Mouse (Mus musculus) stomach, embryonic 16.5 days (tissue): ENCODE measurements around the gene Eva1a. TPM values are rescaled to one million over a fixed set of nuclear protein-coding genes. Genes with fewer than 3 reads are reported as not detected.

Experiments used
- ATAC-seq: fragments of 200-750 bp; cut with Nextera tagmentation; 2 replicates; pipeline ENCODE4 v1.8.0; 2017; ENCODE audit warnings: moderate number of reproducible peaks, moderate TSS enrichment; ENCODE audit not compliant: insufficient read depth, low FRiP score
- H3K27ac ChIP-seq: fragments of 300-500 bp; sonication (generic); 2 replicates; pipeline ENCODE4 v1.5.1; 2014; ENCODE audit warnings: low read length
- H3K27me3 ChIP-seq: fragments of 300-500 bp; sonication (generic); 2 replicates; pipeline ENCODE4 v1.6.1; 2014; ENCODE audit warnings: low read length, control low read depth, mixed read lengths; ENCODE audit not compliant: control insufficient read depth, insufficient read depth
- H3K36me3 ChIP-seq: fragments of 300-500 bp; sonication (generic); 2 replicates; pipeline ENCODE4 v1.6.1; 2014; ENCODE audit warnings: low read length; ENCODE audit not compliant: control insufficient read depth, insufficient read depth
- H3K4me1 ChIP-seq: fragments of 300-500 bp; sonication (generic); 2 replicates; pipeline ENCODE4 v1.6.1; 2014; ENCODE audit warnings: low read length, control low read depth, mixed read lengths; ENCODE audit not compliant: control insufficient read depth, insufficient read depth
- H3K4me2 ChIP-seq: fragments of 300-500 bp; sonication (generic); 2 replicates; pipeline ENCODE4 v1.6.1; 2014; ENCODE audit warnings: low read depth, low read length, mixed read lengths
- H3K4me3 ChIP-seq: fragments of 300-500 bp; sonication (generic); replicated peaks from 2 replicates; pipeline ENCODE4 v1.5.1; 2014; ENCODE audit warnings: mild to moderate bottlenecking, low read length
- H3K9ac ChIP-seq: fragments of 300-500 bp; sonication (generic); 2 replicates; pipeline ENCODE4 v1.6.1; 2014; ENCODE audit warnings: low read length
- H3K9me3 ChIP-seq: fragments of 300-500 bp; sonication (generic); replicated peaks from 2 replicates; pipeline ENCODE4 v1.6.1; 2016; ENCODE audit warnings: low read length, control low read depth; ENCODE audit not compliant: control insufficient read depth
- WGBS: fragments of 180-500 bp; shearing (Covaris S2); extraction: QIAGEN DNeasy Blood & Tissue Kit; methylation state at CpG from one replicate; pipeline ENCODE4 v1.1.7; 2014; 5-methylcytosine and 5-hydroxymethylcytosine counted together
- polyA plus RNA-seq: library from polyadenylated mRNA; unstranded; fragments of >200 nt; fragmentation: Nextera tagmentation; extraction: Ambion mirVana; gene quantifications from 2 replicates; pipeline ENCODE4 v1.2.1, GENCODE M21; 2015

The Eva1a gene
- polyA plus RNA-seq, 1 experiment from 2014 or later = 16.1 TPM

GRCm38 (mm10) chr6:82111111-82111510, 70.3 kb downstream of the Eva1a start:
- Histone ChIP-seq H3K9me3 (no peaks in the 10 kb centered on the region), H3K27me3 (no peaks in the 10 kb centered on the region), H3K4me3 (no peak overlapping the region), H3K27ac (peak overlapping the region; percentile 75), H3K36me3 (no peaks in the 10 kb centered on the region), H3K4me2 (no peak overlapping the region), H3K4me1 (peaks cover 5% of the 10 kb centered on the region; the same call in 1 of the 2 replicates), H3K9ac (no peak overlapping the region)
- no peak for ATAC-seq
- WGBS = 94% methylated on average over 1 of the region's 1 CpGs

- Histone ChIP-seq H3K27me3 (no peaks in the 10 kb centered on the region), H3K36me3 (no peaks in the 10 kb centered on the region), H3K27ac (peak overlapping the region; percentile 75; the same call in 1 of the 2 replicates), H3K9ac (no peak overlapping the region), H3K4me2 (no peak overlapping the region), H3K9me3 (no peaks in the 10 kb centered on the region), H3K4me3 (no peak overlapping the region), H3K4me1 (peaks cover 5% of the 10 kb centered on the region; the same call in 1 of the 2 replicates)
- no peak for ATAC-seq
- whole genome bisulfite sequencing = 69% methylated on average over 3 of the region's 3 CpGs
Measured at GRCm38 (mm10) chr6:82111540-82111939, 70.7 kb downstream of the Eva1a start.

- H3K36me3 ChIP-seq = no peaks in the 10 kb centered on the region
- H3K4me2 ChIP-seq = no peak overlapping the region
- peak; percentile 69 for ATAC-seq
- peaks cover 5% of the 10 kb centered on the region; the same call in 1 of the 2 replicates for H3K4me1 ChIP-seq
- H3K27ac ChIP-seq = peak overlapping the region; percentile 78
- 0 out of 2 replicates have a peak overlapping the region, but pooled peaks have one; percentile 5 for H3K9ac ChIP-seq
- H3K4me3 ChIP-seq = no peak overlapping the region
- WGBS = 44% methylated on average over 14 of the region's 14 CpGs
- H3K9me3 ChIP-seq = no peaks in the 10 kb centered on the region
- H3K27me3 ChIP-seq = no peaks in the 10 kb centered on the region
Measured at GRCm38 (mm10) chr6:82112127-82113090, 71.6 kb downstream of the Eva1a start.

GRCm38 (mm10) chr6:82115335-82115965, 74.6 kb downstream of the Eva1a start:
- no peak for ATAC-seq
- 28% methylated on average over 3 of the region's 3 CpGs for WGBS
- 0 out of 2 replicates have a peak, but pooled peaks cover 5% of the 10 kb centered on the region for H3K4me1 ChIP-seq
- no peaks in the 10 kb centered on the region for H3K9me3 ChIP-seq
- H3K4me3 ChIP-seq = no peak overlapping the region
- H3K27ac ChIP-seq = 0 out of 2 replicates have a peak overlapping the region, but pooled peaks have one; percentile 4
- H3K36me3 ChIP-seq = no peaks in the 10 kb centered on the region
- H3K9ac ChIP-seq = no peak overlapping the region
- no peak overlapping the region for H3K4me2 ChIP-seq
- no peaks in the 10 kb centered on the region for H3K27me3 ChIP-seq

- H3K27ac ChIP-seq = 0 out of 2 replicates have a peak overlapping the region, but pooled peaks have one; percentile 19
- H3K27me3 ChIP-seq = no peaks in the 10 kb centered on the region
- no peak overlapping the region for H3K4me3 ChIP-seq
- ATAC-seq = no peak
- H3K9me3 ChIP-seq = no peaks in the 10 kb centered on the region
- no peak overlapping the region for H3K4me2 ChIP-seq
- 53% methylated on average over 3 of the region's 3 CpGs for WGBS
- H3K9ac ChIP-seq = no peak overlapping the region
- H3K4me1 ChIP-seq = 0 out of 2 replicates have a peak, but pooled peaks cover 5% of the 10 kb centered on the region
- no peaks in the 10 kb centered on the region for H3K36me3 ChIP-seq
Measured at GRCm38 (mm10) chr6:82116176-82116575, 75.3 kb downstream of the Eva1a start.

GRCm38 (mm10) chr6:82117871-82118270, 77.0 kb downstream of the Eva1a start:
- WGBS = 84% methylated on average over 5 of the region's 5 CpGs
- Histone ChIP-seq H3K36me3 (no peaks in the 10 kb centered on the region), H3K9ac (no peak overlapping the region), H3K27me3 (no peaks in the 10 kb centered on the region), H3K27ac (no peak overlapping the region), H3K4me1 (no peaks in the 10 kb centered on the region), H3K4me3 (no peak overlapping the region), H3K9me3 (no peaks in the 10 kb centered on the region), H3K4me2 (no peak overlapping the region)
- ATAC-seq = no peak

GRCm38 (mm10) chr6:82119322-82120162, 78.7 kb downstream of the Eva1a start:
- ATAC-seq = peak; percentile 75
- 20% methylated on average over 16 of the region's 16 CpGs for WGBS
- Histone ChIP-seq H3K27ac (no peak overlapping the region), H3K27me3 (no peaks in the 10 kb centered on the region), H3K4me2 (peak overlapping the region; percentile 40; the same call in 1 of the 2 replicates), H3K9me3 (no peaks in the 10 kb centered on the region), H3K9ac (no peak overlapping the region), H3K36me3 (no peaks in the 10 kb centered on the region), H3K4me3 (peak overlapping the region; percentile 13), H3K4me1 (no peaks in the 10 kb centered on the region)

GRCm38 (mm10) chr6:82125134-82125533, 84.3 kb downstream of the Eva1a start:
- peak; percentile 86; the same call in 1 of the 2 replicates for ATAC-seq
- no peak overlapping the region for H3K9ac ChIP-seq
- 0 out of 2 replicates have a peak, but pooled peaks cover 4% of the 10 kb centered on the region for H3K4me1 ChIP-seq
- H3K9me3 ChIP-seq = no peaks in the 10 kb centered on the region
- 78% methylated on average over 2 of the region's 2 CpGs for WGBS
- no peak overlapping the region for H3K4me3 ChIP-seq
- no peaks in the 10 kb centered on the region for H3K27me3 ChIP-seq
- H3K4me2 ChIP-seq = no peak overlapping the region
- H3K36me3 ChIP-seq = no peaks in the 10 kb centered on the region
- no peak overlapping the region for H3K27ac ChIP-seq
